Mouse (Mus musculus): ENCODE measurements around the gene Myzap.

Myzap gene

GRCm38 (mm10) chr9:71544831-71545230, 47.3 kb downstream of the Myzap start:
- no peak for DNase-seq (ENCODE audit: low spot score in 2 of 2)

- DNase-seq (ENCODE audit: low spot score in 2 of 2): peak; percentile 13 to 60
Observed at GRCm38 (mm10) chr9:71543443-71544222, 48.5 kb downstream of the Myzap start.

- no peak for DNase-seq (ENCODE audit: low spot score in 2 of 2)
Observed at GRCm38 (mm10) chr9:71542292-71542691, 49.9 kb downstream of the Myzap start.

GRCm38 (mm10) chr9:71540739-71541138, 51.4 kb downstream of the Myzap start:
- DNase-seq (ENCODE audit: low spot score in 2 of 2): no peak

- DNase-seq (ENCODE audit: low spot score in 2 of 2): no peak
Observed at GRCm38 (mm10) chr9:71535730-71536129, 56.4 kb downstream of the Myzap start.

GRCm38 (mm10) chr9:71535036-71535435, 57.1 kb downstream of the Myzap start:
- no peak for DNase-seq (ENCODE audit: low spot score in 2 of 2)

- no peak for DNase-seq (ENCODE audit: low spot score in 2 of 2)
Observed at GRCm38 (mm10) chr9:71529960-71530359, 62.2 kb downstream of the Myzap start.

GRCm38 (mm10) chr9:71527438-71527837, 64.7 kb downstream of the Myzap start:
- DNase-seq (ENCODE audit: low spot score in 2 of 2): no peak

- no peak for DNase-seq (ENCODE audit: low spot score in 2 of 2)
Observed at GRCm38 (mm10) chr9:71523901-71524300, 68.3 kb downstream of the Myzap start.

GRCm38 (mm10) chr9:71519836-71520235, 72.3 kb downstream of the Myzap start:
- DNase-seq (ENCODE audit: low spot score in 2 of 2): no peak

- DNase-seq (ENCODE audit: low spot score in 2 of 2): no peak
Observed at GRCm38 (mm10) chr9:71517487-71517886, 74.7 kb downstream of the Myzap start.

GRCm38 (mm10) chr9:71515862-71516261, 76.3 kb downstream of the Myzap start:
- DNase-seq (ENCODE audit: low spot score in 2 of 2): no peak

- no peak for DNase-seq (ENCODE audit: low spot score in 2 of 2)
Observed at GRCm38 (mm10) chr9:71513566-71513965, 78.6 kb downstream of the Myzap start.

GRCm38 (mm10) chr9:71512899-71513298, 79.3 kb downstream of the Myzap start:
- DNase-seq (ENCODE audit: low spot score in 2 of 2): no peak

GRCm38 (mm10) chr9:71498391-71499182, 93.6 kb downstream of the Myzap start:
- no peak for DNase-seq (ENCODE audit: low spot score in 2 of 2)

- no peak for DNase-seq (ENCODE audit: low spot score in 2 of 2)
Observed at GRCm38 (mm10) chr9:71496637-71497036, 95.5 kb downstream of the Myzap start.

GRCm38 (mm10) chr9:71493771-71494170, 98.4 kb downstream of the Myzap start:
- no peak for DNase-seq (ENCODE audit: low spot score in 2 of 2)

- no peak for DNase-seq (ENCODE audit: low spot score in 2 of 2)
Observed at GRCm38 (mm10) chr9:71492296-71493025, 99.7 kb downstream of the Myzap start.

GRCm38 (mm10) chr9:71490076-71490475, 102.1 kb downstream of the Myzap start:
- no peak for DNase-seq (ENCODE audit: low spot score in 2 of 2)

- DNase-seq (ENCODE audit: low spot score in 2 of 2): no peak
Observed at GRCm38 (mm10) chr9:71486127-71486526, 106.0 kb downstream of the Myzap start.

GRCm38 (mm10) chr9:71485475-71486094, 106.6 kb downstream of the Myzap start, which contains the start of gene Polr2m:
Gene Polr2m (minus strand): TSS chr9:71485935.
- DNase-seq (ENCODE audit: low spot score in 2 of 2): peak; percentile 89 to 90

All from natural killer cell, adult 2 months (primary cell).